Mouse (Mus musculus) lung, adult 18-20 months (tissue): ENCODE measurements at regions not wholly inside any gene's neighbourhood (a gene's known extent, or its start where the extent isn't known, plus 50 kb on each side); places are given as distances from the start of the nearest gene placed in this dataset.
"Not testable (repeated sequence)": the region's sequence is repeated elsewhere in the genome, so short reads cannot be mapped to it uniquely, and the experiment has no call there.

ENCODE experiments used
- DNase-seq, 2 experiments: peaks; one replicate each; pipeline ENCODE4 v3.0.0; 2022; ENCODE audit warnings: mixed read lengths in 2 of 2

DNA sequence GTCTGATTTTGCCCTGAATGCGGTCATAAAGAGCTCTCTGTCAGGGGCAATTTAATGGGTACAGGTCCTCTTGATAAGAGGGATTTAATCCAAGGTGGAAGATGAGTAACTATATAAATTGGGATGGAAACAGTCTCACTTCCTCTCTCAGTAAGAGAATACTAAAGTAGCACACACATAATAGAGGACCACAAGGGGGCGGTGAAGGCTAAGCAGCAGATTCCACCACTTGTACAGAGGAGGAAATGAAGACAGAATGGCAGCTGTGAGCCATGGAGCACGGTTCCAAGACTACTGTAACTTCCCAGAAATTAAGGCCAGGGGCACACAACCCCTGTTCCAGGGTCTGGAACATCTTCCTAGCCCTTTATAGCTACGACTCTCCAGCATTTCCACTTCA lies 262.6 kb upstream of the Ywhaq start:
- peak in 1 of 2 experiments; percentile 11 for DNase-seq

DNA sequence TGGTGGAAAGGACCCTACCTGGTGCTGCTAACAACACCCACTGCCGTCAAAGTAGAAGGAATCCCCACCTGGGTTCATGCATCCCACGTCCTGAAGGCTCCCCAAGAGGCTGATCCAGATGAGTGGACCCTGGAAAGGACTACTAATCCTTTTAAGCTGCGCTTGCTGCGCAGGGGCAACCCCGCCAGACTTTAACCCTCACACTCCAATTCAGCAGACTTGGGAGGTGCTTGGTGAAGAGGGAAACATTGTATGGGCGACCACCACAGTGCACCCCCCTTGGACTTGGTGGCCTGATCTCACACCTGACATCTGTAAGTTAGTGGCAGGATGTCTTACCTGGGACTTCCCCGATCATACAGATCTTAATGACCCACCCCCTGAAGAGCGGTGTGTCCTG lies 231.9 kb upstream of the Ywhaq start:
- DNase-seq, result not testable (repeated sequence)

DNA sequence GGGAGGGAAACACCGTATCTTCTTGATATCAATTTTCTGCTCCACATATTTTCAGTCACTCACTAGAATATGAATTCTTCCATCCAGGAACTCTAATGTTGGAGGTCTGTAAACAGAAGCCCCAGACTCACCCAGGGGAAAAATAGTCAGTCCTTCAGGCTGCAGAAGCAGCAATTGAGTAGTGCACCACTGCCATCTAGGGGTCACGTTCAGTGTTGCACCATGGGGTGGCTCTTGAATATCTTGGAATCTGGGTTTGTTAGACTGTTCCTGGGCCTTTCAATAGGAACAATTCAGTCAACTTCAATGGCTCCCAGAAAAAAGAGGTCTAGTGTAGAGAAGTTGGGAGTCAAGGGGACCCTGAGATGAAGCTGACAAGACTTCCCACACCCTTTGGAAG lies 196.3 kb upstream of the Ywhaq start:
- DNase-seq, result peak; percentile 18 to 24

DNA sequence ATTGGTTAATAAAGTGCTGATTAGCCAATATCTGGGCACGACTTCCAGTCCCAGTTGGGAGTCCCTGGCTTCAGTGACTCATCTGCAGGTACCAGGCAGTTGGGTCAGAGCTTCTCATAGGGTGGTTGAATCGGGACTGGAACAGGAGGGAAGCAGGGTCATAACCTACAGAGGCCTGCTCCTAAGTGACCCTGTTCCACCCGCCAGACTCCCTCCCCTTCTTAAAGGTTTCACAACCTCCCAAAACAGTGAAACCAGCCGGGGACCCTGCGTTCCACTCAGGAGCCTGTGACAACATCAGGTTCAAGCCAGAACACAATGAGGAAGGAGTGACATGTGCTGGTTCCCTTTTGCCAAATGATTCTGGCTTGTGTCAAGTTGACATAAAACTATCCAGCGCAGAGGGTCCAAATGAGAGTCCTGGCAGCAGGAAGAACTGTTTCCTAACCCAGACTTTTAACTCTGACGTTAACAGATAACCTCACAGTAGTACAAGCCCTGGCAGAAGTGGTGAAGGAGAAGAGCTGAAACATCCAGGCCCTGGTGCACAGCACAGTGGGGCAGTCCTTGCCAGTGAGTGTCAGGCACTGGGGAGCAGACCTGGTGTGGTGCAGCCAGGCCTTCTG lies 151.1 kb upstream of the Ywhaq start:
- peak in 1 of 2 experiments; percentile 10 for DNase-seq

DNA sequence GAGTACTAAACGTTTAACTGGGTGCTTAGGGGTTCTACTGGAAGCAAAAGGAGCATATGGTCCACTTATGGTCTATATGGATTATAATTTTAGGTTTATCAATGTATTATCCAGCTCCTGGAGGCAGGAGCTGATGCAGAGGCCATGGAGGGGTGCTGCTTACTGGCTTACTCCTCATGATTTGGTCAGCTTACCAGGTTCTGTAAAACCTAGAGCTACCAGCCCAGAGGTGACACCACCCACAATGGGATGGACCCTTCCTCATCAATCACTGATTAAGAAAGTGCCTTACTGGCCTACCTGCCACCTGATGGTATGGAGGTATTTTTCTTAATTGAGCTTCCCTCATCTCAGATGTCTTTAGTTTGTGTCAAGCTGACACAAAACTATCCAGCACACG lies 126.5 kb upstream of the Ywhaq start:
- DNase-seq, result not testable (repeated sequence)

DNA sequence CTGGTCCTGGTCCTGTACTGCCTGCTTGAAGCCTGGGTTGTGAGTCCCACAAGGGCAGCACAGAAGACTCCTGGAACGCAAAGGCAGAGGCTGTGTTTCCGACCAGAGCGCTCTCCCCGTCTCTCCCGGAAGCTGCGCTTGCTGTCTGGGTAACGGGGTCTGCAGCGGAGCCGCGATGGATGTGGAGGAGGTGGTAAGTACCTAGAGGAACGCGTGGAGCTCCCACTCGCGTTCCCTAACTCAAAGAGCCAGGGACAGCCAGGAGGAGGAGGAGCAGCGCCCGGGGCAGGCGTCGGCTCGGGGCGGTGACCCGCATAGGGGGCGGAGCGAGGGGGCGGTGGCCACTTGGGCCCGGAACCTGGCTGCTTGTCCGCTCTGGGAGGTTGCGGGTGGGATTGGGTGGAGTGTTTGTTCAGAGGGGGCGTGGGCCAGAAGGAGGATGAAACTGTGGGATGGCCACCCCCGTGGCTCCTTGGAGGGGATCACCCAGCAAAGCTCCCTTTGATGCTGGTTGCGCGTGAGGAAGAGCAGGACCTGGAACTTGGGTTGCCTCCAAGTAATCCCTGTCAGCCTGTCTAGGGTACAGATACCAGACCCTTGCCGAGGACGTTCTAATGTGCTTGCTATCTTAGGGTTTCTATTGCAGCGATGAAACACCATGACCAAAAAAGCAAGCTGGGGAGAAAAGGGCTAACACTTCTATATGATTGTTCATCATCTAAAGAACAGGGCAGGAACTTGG lies 125.9 kb upstream of the Ywhaq start:
- peak; percentile 70 for DNase-seq

DNA sequence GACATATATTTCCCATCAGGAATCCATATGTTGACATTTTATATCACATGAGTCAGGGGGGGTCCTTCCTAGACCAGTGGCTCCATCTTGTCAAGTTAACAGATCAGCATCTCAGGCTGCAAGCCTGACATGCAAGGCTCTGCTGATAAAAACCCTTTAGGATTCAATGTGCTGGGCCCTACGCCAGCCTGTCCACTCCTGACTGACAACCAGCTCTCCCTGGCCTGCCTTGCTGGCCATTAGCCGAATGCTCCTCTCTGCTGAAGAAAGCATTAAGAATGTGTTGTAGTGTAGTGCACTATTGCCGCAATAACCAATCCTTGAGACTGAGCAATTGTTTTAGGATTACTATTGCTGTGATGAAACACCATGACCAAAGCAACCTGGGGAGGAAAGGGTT lies 114.3 kb upstream of the Ywhaq start:
- DNase-seq, result no peak

DNA sequence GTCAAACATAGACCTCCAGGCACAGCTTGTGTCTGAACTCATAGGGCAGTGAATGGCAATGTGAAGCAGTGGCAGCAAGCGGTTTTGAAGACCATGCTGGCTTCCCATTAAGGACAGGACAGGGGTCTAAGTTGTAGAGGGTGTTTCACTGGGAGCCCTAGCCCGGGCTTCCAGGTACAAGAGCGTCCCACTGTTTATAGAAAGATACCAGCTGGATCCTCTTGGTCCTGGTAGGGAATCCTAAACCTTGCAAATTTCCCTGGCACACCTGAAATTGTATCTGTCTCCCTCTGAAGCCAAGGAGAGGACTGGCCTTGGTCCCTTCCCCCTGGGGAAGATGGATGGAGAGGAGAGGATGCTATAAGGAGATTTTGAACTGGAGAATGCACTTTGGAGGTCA lies 111.9 kb upstream of the Ywhaq start:
- DNase-seq, result not testable (repeated sequence)

DNA sequence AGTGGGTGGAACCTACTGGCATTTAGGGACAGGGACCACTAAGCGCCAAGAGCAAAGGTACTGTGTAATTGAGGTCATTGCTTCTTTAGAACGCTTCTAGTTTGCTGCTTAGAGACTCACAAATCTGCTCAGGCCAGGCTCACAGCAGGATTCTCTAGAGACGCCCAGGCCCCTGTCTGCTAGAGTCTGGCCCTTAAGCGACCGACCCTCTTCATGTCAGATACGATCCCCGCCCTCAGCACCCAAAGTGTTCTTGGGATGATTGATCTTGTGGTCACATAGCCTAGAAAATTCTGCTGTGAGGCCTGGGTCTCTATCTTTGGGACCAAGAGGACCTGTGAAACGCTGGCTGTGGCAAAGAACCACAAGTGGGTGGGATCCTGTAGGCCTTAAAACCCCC lies 109.9 kb upstream of the Ywhaq start:
- DNase-seq, result not testable (repeated sequence)

DNA sequence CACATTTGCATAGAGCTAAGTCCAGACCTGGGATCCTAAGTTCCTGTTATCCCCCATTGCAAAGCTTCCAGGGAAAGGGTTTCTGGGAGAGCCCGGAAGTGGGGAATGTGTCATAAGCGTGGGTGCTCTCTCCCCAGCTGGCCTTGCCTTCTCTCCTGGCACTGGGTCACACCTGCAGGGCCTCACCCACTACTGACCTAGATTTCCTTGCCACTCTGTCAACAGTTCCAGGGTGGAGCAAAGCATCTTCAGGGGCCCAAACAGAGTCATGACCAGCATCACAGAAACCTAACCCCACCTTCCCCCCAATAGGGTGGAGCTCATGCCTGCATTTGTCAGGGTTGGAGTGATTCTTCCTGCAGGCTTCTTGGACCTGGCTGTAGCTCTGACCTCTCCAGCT lies 109.5 kb upstream of the Ywhaq start:
- DNase-seq, result not testable (repeated sequence)

DNA sequence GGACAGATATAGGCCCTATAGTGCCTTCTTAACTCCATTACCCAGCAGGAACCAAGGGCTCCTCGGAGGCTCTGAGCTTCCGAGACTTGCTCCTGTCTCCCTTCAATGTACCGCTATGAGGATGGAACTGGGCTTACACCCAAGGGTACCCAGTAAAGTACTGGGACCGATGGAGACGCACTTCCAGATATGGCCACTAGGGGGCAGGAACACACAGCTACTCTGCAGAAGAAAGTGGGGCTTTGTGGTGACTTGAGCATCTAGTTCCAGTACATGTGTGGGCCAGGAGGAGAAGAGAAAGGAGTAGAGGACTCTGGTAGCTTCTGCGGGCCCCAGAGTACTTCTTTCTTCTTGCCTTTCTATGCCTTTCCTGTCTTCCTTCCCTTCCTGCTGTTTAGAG lies 108.1 kb upstream of the Ywhaq start:
- peak in 1 of 2 experiments; percentile 2 for DNase-seq

DNA sequence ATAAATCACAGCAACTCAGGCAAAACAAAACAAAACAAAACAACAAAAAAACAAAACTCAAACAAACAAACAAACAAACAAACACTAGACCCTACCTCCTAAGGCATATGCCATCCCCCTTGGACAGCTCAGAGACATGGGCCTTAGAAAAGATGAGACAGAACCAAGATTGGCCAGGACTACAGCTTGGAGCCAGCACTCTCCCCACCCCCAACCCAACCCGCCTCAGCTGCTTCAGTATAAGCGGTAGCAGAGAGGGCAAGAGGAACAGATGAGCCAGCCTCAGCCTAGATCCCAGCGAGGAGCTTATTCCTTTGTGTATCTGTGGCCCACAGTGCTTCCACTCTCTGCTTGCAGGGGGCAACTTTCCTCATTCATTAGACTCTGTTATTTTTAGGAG lies 105.2 kb upstream of the Ywhaq start:
- no peak for DNase-seq

DNA sequence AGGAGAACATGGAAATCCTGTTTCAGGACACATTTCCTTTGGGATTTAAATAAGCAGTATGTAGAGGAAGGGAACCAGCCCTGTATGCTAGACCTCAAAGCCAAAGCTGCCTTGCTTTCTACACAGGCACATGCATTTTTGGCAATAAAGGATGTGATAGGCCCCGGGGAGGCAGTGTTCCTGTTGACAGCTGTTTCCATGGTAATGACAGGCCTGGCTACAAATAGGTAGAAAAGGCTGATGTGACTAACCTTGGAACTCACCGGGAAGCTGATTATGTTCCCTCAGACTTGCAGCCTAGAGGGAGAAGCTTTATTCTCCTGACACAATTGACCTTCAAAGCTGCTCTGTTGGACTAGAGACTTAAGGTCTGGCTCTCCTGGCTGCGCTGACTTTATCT lies 101.6 kb upstream of the Ywhaq start:
- DNase-seq, result no peak

DNA sequence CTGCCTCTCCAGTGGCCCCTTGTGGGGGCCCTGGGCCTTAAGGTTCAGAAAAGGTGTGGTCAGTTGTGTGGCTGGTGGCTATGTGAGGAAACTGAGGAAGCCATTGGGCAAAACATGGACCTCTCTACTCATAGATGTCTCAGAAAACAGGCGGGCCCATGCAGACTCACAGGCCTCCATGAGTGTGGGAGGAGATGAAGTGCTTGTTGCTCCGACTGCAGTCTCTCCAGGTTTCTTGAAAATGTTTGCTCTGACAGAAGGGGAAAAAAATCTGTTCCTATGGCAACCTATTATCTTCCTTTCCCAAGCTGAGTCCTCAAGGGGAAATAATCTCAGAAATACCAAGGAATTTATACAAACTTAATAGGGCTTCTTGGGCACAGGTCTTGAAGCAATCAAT lies 95.3 kb upstream of the Ywhaq start:
- DNase-seq, result no peak

DNA sequence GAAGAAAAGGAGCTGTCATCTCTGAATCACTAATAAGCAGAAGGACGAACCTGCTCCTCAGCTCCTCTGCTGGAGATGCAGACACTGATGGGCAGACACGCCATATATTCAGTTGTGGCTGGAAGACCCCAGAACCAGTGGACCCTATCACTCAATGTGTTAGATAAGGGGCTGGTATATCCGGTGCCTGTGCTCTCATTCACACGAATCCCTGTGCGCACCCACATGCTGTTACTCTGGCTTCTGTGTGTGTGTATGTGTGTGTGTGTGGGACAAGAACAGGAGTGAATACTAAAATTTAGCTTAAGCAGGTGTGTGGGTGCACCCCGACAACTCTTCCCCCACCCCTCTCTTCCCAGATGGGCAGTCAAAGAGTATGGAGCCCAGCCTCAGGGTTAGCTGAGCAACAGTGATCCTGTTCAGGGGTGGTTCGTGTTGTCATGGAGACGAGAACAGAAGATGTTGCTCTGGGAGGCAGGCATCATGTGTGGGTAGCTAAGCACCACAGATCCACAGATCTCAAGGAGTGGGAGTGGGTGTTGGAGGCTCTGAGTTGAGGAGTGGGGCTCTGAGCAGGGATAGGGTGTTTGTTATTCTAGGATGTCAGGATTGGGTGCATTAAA lies 93.7 kb upstream of the Ywhaq start:
- no peak for DNase-seq

DNA sequence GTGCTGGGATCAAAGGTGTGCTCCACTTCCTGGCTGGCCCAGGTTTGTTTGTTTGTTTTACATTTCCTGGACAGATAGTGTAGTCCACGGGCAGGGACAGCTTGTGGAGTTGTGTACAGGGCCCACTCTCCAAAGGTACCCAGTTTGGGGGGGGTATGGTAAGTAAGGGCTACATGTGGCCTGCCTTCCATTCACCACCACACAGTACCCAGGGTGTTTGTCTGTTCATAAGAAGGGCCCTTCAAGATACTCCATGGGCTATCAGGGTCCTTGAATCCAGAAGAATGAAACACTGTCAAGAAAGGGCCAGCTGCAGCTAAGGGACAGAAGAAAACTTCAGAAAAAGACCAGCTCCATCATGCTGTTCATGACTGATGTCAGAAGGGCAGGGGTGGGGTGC lies 89.6 kb upstream of the Ywhaq start:
- DNase-seq, result no peak

DNA sequence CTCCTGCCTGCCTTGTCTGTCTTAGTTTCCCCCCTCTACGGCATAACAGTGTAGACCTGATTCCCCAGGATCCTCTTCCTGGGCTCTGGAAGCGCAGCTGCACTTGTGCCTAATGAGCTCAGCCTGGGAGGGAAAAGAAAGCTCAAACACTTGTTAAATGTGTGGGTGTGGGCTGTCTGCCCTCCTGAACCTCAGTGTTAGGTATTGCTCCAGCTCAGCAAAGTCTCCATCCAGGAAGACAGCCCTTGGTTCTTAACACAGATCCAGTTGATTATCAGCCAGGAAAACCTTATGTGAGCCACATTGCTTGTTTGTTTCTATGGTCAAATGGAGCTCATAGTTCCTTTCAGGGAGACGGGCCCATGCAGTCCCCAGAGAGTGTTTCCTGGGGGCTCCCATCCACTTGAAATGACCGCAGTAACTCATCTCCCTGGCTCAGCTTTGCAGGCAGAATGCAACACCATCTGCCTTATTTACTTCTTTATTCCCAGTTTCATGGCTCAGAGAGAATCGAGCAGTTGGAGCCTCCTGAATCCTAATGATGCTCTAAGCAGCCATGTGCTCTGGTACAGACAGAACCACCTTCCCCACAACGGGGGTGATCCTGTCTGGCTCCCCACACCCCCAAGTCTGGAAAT lies 88.4 kb upstream of the Ywhaq start:
- DNase-seq, result no peak

DNA sequence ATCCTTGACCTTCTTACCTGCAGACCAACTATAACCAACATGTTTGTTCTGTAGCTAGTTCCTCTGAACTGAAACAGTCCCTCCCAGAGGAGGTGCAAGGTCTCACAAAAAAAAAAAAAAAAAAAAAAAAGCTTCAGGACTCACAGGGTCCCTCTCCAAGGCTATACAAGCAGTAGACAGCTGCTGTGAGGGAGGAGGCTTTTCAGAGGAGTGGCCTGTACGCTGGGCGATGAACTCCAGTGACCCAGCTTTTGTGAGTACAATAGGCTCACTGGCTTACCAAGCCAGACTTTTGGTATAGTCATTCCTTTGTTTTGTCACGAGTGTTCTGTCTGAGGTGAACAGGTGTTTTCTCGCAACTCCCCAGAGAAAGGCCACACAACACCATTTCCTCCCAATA lies 85.8 kb upstream of the Ywhaq start:
- no peak for DNase-seq

DNA sequence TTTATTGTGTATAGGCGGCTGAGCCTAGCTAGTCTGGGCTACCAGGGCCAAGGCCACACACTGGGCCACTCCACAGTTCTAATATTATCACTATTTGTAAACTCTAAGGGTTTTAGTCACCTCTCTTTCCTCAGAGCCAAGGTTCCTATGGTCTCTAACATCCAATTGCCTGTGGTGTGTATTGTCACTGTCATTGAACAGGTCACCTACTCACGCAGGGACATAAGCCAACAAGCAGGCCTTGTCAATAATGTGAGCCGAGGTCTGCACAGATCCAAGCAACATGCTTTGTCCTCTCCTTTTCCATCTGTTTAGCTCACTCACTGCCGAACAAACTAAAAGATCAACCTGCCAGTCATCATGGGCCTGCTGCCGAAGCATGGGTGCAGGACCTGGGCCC lies 79.5 kb upstream of the Ywhaq start:
- no peak for DNase-seq

DNA sequence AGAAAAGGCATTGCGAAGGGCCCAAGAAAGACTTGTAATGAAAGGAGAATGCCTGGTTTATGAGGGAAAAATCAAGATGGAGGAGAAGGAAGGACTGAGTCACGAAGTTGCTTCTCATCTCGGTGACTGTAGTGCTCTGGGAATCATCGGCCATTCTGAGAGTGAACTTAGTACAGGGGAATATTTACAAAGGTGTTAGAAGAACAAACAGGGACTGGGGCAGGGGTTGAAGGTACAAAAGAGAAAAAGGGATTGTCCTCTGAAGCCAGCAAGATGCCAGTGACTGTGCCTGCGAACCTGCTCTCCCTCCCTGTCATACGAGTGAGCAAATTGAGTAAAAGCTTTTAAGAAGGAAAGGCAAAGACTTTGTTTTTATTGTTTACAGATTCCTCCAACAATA lies 78.1 kb upstream of the Ywhaq start:
- no peak for DNase-seq

DNA sequence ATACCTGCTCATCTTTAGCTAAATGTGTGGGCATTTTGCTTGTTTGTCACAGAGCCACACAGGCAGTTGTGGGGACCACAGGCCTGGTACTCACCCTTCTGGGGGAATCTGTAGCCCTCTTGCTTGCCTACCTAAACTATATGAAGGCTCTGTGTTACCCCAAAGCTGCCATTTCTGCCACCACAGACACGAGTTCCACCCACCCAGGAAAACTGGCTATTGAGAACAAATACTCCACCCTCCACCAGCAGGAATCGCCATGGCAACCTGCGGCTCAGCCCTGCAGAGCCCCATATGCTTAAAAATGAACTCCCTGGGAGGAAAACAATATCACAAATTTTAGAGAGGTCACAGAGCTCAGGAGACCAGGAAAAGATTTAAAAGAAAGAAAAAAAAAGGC lies 76.0 kb upstream of the Ywhaq start:
- no peak for DNase-seq

DNA sequence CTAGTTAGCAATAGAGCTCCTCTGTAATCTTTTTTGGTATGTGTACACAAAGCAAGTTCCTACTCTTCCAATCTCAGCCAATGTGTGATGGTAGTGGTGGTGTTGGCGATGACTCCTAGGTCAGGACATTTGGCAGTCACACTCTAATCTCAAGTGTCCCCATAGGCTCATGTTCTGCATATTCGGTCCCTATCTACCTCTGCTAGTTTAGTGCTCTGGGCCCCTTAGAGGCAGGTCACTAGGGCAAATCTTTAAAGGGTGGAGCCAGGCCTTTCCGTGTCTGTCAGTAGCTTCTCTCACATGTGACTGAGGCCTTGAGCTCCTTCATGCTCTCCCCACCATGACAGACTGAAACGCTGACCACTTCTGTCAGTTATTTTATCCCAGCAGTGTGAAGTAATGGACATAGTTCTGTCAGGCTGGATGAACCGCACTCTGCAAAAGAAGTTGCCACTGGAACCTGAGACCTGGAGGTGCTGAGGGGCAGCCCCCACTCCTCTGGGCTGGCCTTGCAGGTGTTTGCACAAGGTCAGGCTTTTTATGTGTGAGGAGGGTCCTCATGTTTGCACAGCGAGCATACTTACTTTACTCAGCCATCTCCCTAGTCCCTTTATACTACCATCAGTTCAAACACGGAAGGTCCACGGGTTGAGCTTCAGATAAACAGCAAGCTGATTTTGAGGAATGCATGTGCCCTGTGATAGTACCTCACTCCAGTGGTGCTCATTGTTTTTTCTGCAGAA lies 75.3 kb upstream of the Ywhaq start:
- no peak for DNase-seq

DNA sequence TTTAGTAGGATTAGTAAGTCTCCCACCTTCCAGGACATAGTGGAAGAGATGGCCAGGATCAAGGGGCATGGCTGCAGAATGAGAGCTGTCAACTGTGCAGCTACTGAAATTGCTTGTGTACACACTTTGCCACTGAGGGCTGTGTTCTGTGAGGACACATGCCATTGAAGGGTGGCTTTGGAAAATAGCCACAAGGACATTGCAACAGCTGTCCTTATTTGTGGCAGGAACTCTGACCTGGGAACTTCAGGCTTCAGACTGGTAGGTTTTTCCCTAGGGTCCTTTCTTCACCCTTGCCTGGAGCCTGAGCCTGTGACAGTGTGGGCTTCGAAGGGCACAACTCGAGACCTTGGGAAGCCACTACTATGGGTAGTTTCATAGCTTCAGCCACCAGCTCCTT lies 64.2 kb upstream of the Ywhaq start:
- DNase-seq, result peak; percentile 24 to 51
